Mouse (Mus musculus) neural tube, embryonic 14.5 days (tissue): ENCODE data around the gene Idh2. TPM values are rescaled to one million over a fixed set of nuclear protein-coding genes. Genes with fewer than 3 reads are reported as not detected.

Experiments used
- ATAC-seq: fragments of 200-750 bp; cut with Nextera tagmentation; 2 replicates; pipeline ENCODE4 v1.8.0; 2017; ENCODE audit warnings: low read depth, mild to moderate bottlenecking, moderate TSS enrichment, moderate library complexity
- H3K27ac ChIP-seq: fragments of 300-500 bp; sonication (generic); 2 replicates; pipeline ENCODE4 v1.5.1; 2014; ENCODE audit warnings: low read depth, mild to moderate bottlenecking, control low read depth, low read length, moderate library complexity, mixed read lengths
- H3K27me3 ChIP-seq: fragments of 300-500 bp; sonication (generic); 2 replicates; pipeline ENCODE4 v1.6.1; 2014; ENCODE audit warnings: low read length; ENCODE audit not compliant: control insufficient read depth, insufficient read depth
- H3K36me3 ChIP-seq: fragments of 300-500 bp; sonication (generic); 2 replicates; pipeline ENCODE4 v1.6.1; 2014; ENCODE audit warnings: low read length, mixed read lengths; ENCODE audit not compliant: control insufficient read depth, insufficient read depth
- H3K4me1 ChIP-seq: fragments of 300-500 bp; sonication (generic); 2 replicates; pipeline ENCODE4 v1.6.1; 2014; ENCODE audit warnings: low read length; ENCODE audit not compliant: control insufficient read depth, insufficient read depth
- H3K4me2 ChIP-seq: fragments of 300-500 bp; sonication (generic); 2 replicates; pipeline ENCODE4 v1.6.1; 2014; ENCODE audit warnings: mild to moderate bottlenecking, low read depth, low read length, control low read depth
- H3K4me3 ChIP-seq: fragments of 300-500 bp; sonication (generic); 2 replicates; pipeline ENCODE4 v1.5.1; 2014; ENCODE audit warnings: low read depth, low read length, control low read depth, mixed read lengths
- H3K9ac ChIP-seq: fragments of 300-500 bp; sonication (generic); replicated peaks from 2 replicates; pipeline ENCODE4 v1.6.1; 2014; ENCODE audit warnings: low read depth, mild to moderate bottlenecking, control low read depth, low read length, mixed read lengths
- H3K9me3 ChIP-seq: fragments of 300-500 bp; sonication (generic); 2 replicates; pipeline ENCODE4 v1.6.1; 2016; ENCODE audit warnings: low read length; ENCODE audit not compliant: control insufficient read depth
- WGBS: fragments of 180-500 bp; shearing (Covaris S2); extraction: QIAGEN DNeasy Blood & Tissue Kit; methylation state at CpG from one replicate; pipeline ENCODE4 v1.1.7; 2014; 5-methylcytosine and 5-hydroxymethylcytosine counted together
- polyA plus RNA-seq: library from polyadenylated mRNA; unstranded; fragments of >200 nt; fragmentation: Nextera tagmentation; extraction: Ambion mirVana; gene quantifications from 2 replicates; pipeline ENCODE4 v1.2.1, GENCODE M21; 2014

Gene Idh2
- polyA plus RNA-seq, 1 experiment from 2014 or later, result 189 TPM

DNA sequence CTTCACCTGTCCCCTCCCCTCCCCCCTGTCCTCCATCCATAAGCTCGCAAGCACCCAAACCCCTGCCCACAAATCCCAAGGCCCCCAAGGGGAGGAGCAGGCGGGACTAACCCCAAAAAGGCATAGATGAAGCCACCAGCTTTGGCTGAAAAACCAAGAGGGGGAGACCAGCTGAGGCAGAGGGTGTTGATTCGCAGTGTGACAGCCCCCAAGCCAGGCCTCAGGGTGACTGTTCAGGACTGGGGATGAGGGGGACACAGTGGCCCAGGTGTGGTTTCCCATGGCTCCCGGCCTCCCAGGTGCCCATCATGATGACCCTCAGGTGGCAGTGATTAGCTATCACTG lies 23.4 kb downstream of the Idh2 start:
- Histone ChIP-seq H3K27me3 (no peaks in the 10 kb centered on the region), H3K27ac (0 out of 2 replicates have a peak overlapping the region, but pooled peaks have one; percentile 12), H3K9me3 (no peaks in the 10 kb centered on the region), H3K9ac (no peak overlapping the region), H3K4me3 (no peak overlapping the region), H3K36me3 (peaks cover 60% of the 10 kb centered on the region), H3K4me1 (peaks cover 6% of the 10 kb centered on the region; the same call in 1 of the 2 replicates), H3K4me2 (no peak overlapping the region)
- 0 out of 2 replicates have a peak, but pooled peaks have one; percentile 2 for ATAC-seq
- 85% methylated on average over 3 of the region's 4 CpGs for WGBS

GRCm38 (mm10) chr7:80091004-80091865 lies 24.0 kb downstream of the Idh2 start:
- H3K27me3 ChIP-seq, result no peaks in the 10 kb centered on the region
- peaks cover 58% of the 10 kb centered on the region for H3K36me3 ChIP-seq
- H3K4me2 ChIP-seq, result no peak overlapping the region
- H3K9me3 ChIP-seq, result no peaks in the 10 kb centered on the region
- no peak overlapping the region for H3K9ac ChIP-seq
- H3K4me1 ChIP-seq, result peaks cover 6% of the 10 kb centered on the region; the same call in 1 of the 2 replicates
- H3K4me3 ChIP-seq, result no peak overlapping the region
- no peak overlapping the region for H3K27ac ChIP-seq
- ATAC-seq, result no peak
- WGBS, result 68% methylated on average over 13 of the region's 13 CpGs

- Histone ChIP-seq H3K4me2 (no peak overlapping the region), H3K4me1 (peaks cover 6% of the 10 kb centered on the region; the same call in 1 of the 2 replicates), H3K4me3 (no peak overlapping the region), H3K9ac (no peak overlapping the region), H3K27ac (no peak overlapping the region), H3K27me3 (no peaks in the 10 kb centered on the region), H3K9me3 (no peaks in the 10 kb centered on the region), H3K36me3 (peaks cover 50% of the 10 kb centered on the region)
- no peak for ATAC-seq
- 90% methylated on average over 18 of the region's 18 CpGs for WGBS
Measured at GRCm38 (mm10) chr7:80090191-80091003, 24.8 kb downstream of the Idh2 start.

DNA sequence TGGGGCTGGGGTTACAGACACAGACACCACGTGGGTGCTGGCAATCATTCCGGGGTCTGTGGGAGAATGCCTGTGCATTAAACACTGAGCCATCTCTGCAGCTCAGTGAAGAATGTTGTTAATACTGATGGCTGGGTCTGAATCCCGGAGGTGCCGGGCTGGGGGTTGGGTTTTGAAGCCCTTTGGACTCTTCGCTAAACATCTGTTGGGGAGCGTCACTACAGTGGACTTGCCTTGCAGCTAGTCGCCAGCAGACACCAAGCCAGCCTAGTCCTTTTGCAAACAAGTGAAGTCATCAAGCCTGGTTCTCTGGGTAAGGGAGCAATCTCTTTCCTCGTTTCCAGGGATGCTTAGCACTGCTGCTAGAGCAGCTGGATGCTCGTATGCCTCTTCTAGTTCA lies 27.0 kb downstream of the Idh2 start:
- no peak for ATAC-seq
- peaks cover 6% of the 10 kb centered on the region; the same call in 1 of the 2 replicates for H3K4me1 ChIP-seq
- H3K36me3 ChIP-seq, result peaks cover 32% of the 10 kb centered on the region
- H3K9ac ChIP-seq, result no peak overlapping the region
- H3K4me2 ChIP-seq, result no peak overlapping the region
- WGBS, result 89% methylated on average over 9 of the region's 9 CpGs
- H3K27ac ChIP-seq, result no peak overlapping the region
- no peaks in the 10 kb centered on the region for H3K27me3 ChIP-seq
- no peaks in the 10 kb centered on the region for H3K9me3 ChIP-seq
- H3K4me3 ChIP-seq, result no peak overlapping the region

- Histone ChIP-seq H3K27ac (no peak overlapping the region), H3K4me3 (no peak overlapping the region), H3K9me3 (no peaks in the 10 kb centered on the region), H3K4me1 (no peaks in the 10 kb centered on the region), H3K9ac (no peak overlapping the region), H3K36me3 (peaks cover 24% of the 10 kb centered on the region), H3K27me3 (no peaks in the 10 kb centered on the region), H3K4me2 (no peak overlapping the region)
- ATAC-seq, result no peak
- 85% methylated on average over 33 of the region's 33 CpGs for WGBS
Measured at GRCm38 (mm10) chr7:80085970-80086715, 29.0 kb downstream of the Idh2 start.

GRCm38 (mm10) chr7:80084484-80084931 lies 30.7 kb downstream of the Idh2 start:
- Histone ChIP-seq H3K9ac (no peak overlapping the region), H3K36me3 (peaks cover 12% of the 10 kb centered on the region), H3K27me3 (no peaks in the 10 kb centered on the region), H3K9me3 (no peaks in the 10 kb centered on the region), H3K4me1 (no peaks in the 10 kb centered on the region), H3K4me2 (no peak overlapping the region), H3K27ac (no peak overlapping the region), H3K4me3 (no peak overlapping the region)
- WGBS, result 41% methylated on average over 7 of the region's 7 CpGs
- peak; percentile 35; the same call in 1 of the 2 replicates for ATAC-seq

DNA sequence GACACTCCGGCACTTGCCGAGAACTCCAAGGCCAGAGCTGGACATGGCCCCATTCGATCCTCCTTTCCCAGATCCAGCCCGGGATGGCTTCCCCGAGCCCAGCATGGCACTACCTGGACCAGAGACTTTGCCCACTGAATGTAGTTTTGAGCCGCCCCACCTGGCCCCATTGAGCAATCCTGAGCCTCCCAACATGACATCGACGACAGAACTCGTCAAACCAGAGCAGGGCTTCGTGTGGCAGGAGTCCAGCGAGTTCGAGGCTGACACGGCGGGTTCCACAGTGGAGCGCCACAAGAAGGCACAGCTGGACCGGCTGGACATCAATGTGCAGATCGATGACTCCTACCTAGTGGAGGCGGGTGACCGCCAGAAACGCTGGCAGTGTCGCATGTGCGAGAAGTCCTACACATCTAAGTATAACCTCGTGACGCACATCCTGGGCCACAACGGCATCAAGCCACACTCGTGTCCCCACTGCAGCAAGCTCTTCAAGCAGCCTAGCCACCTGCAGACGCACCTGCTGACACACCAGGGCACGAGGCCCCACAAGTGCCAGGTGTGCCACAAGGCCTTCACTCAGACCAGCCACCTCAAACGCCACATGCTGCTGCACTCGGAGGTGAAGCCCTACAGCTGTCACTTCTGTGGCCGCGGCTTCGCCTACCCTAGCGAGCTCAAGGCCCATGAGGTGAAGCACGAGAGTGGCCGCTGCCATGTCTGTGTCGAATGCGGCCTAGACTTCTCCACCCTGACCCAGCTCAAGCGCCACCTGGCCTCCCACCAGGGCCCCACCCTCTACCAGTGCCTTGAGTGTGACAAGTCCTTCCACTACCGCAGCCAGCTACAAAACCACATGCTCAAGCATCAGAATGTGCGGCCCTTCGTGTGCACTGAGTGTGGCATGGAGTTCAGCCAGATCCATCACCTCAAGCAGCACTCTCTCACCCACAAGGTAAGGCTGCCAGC lies 33.3 kb downstream of the Idh2 start:
- Histone ChIP-seq H3K4me2 (no peak overlapping the region), H3K27me3 (no peaks in the 10 kb centered on the region), H3K27ac (no peak overlapping the region), H3K9me3 (no peaks in the 10 kb centered on the region), H3K9ac (no peak overlapping the region), H3K4me1 (peaks cover 6% of the 10 kb centered on the region; the same call in 1 of the 2 replicates), H3K4me3 (no peak overlapping the region), H3K36me3 (peaks cover 6% of the 10 kb centered on the region)
- WGBS, result 93% methylated on average over 42 of the region's 42 CpGs
- ATAC-seq, result no peak

GRCm38 (mm10) chr7:80078792-80079301 lies 36.3 kb downstream of the Idh2 start:
- Histone ChIP-seq H3K27me3 (no peaks in the 10 kb centered on the region), H3K27ac (0 out of 2 replicates have a peak overlapping the region, but pooled peaks have one; percentile 45), H3K36me3 (peaks cover 4% of the 10 kb centered on the region; the same call in 1 of the 2 replicates), H3K9me3 (no peaks in the 10 kb centered on the region), H3K9ac (no peak overlapping the region), H3K4me1 (peaks cover 23% of the 10 kb centered on the region), H3K4me2 (no peak overlapping the region), H3K4me3 (no peak overlapping the region)
- ATAC-seq, result no peak
- 56% methylated on average over 14 of the region's 14 CpGs for WGBS
